Mouse (Mus musculus) cerebellum, postnatal 25 days (tissue): ENCODE measurements around the gene 2010300C02Rik.

Source experiments
- DNase-seq, 2 experiments: peaks; one replicate each; pipeline ENCODE4 v3.0.0; 2021; ENCODE audit warnings: mixed read lengths in 2 of 2

2010300C02Rik gene

GRCm38 (mm10) chr1:37665539-37666323 is 54.2 kb downstream of the 2010300C02Rik start:
- no peak for DNase-seq

- DNase-seq: no peak
Measured at GRCm38 (mm10) chr1:37664496-37664895, 55.4 kb downstream of the 2010300C02Rik start.

GRCm38 (mm10) chr1:37663606-37664005 is 56.3 kb downstream of the 2010300C02Rik start:
- DNase-seq: no peak

GRCm38 (mm10) chr1:37656017-37656416 is 63.9 kb downstream of the 2010300C02Rik start:
- no peak for DNase-seq

- no peak for DNase-seq
Measured at GRCm38 (mm10) chr1:37653992-37654391, 65.9 kb downstream of the 2010300C02Rik start.

GRCm38 (mm10) chr1:37647066-37647465 is 72.8 kb downstream of the 2010300C02Rik start:
- DNase-seq: no peak

GRCm38 (mm10) chr1:37644501-37644900 is 75.4 kb downstream of the 2010300C02Rik start:
- DNase-seq: no peak

GRCm38 (mm10) chr1:37643794-37644365 is 76.0 kb downstream of the 2010300C02Rik start:
- no peak for DNase-seq

- DNase-seq: no peak
Measured at GRCm38 (mm10) chr1:37641361-37641760, 78.5 kb downstream of the 2010300C02Rik start.

GRCm38 (mm10) chr1:37639101-37639500 is 80.8 kb downstream of the 2010300C02Rik start:
- peak; percentile 90 to 91 for DNase-seq

- no peak for DNase-seq
Measured at GRCm38 (mm10) chr1:37638560-37638959, 81.3 kb downstream of the 2010300C02Rik start.

GRCm38 (mm10) chr1:37637571-37637970 is 82.3 kb downstream of the 2010300C02Rik start:
- DNase-seq: no peak

- DNase-seq: no peak
Measured at GRCm38 (mm10) chr1:37636824-37637223, 83.1 kb downstream of the 2010300C02Rik start.

- DNase-seq: peak in 1 of 2 experiments; percentile 73
Measured at GRCm38 (mm10) chr1:37636169-37636568, 83.7 kb downstream of the 2010300C02Rik start.

- DNase-seq: no peak
Measured at GRCm38 (mm10) chr1:37635716-37636115, 84.2 kb downstream of the 2010300C02Rik start.

GRCm38 (mm10) chr1:37634658-37635057 is 85.2 kb downstream of the 2010300C02Rik start:
- peak; percentile 62 to 75 for DNase-seq

GRCm38 (mm10) chr1:37633516-37633915 is 86.4 kb downstream of the 2010300C02Rik start:
- no peak for DNase-seq

GRCm38 (mm10) chr1:37632425-37632824 is 87.5 kb downstream of the 2010300C02Rik start:
- DNase-seq: no peak

GRCm38 (mm10) chr1:37631456-37631855 is 88.4 kb downstream of the 2010300C02Rik start:
- no peak for DNase-seq

GRCm38 (mm10) chr1:37630412-37631210 is 89.3 kb downstream of the 2010300C02Rik start:
- DNase-seq: no peak

- no peak for DNase-seq
Measured at GRCm38 (mm10) chr1:37629876-37630275, 90.0 kb downstream of the 2010300C02Rik start.

GRCm38 (mm10) chr1:37628749-37629148 is 91.1 kb downstream of the 2010300C02Rik start:
- DNase-seq: peak; percentile 74 to 78

GRCm38 (mm10) chr1:37624185-37624584 is 95.7 kb downstream of the 2010300C02Rik start:
- DNase-seq: no peak
